Comparison of ENCODE assay signal across 9 mouse cellular contexts in genomic region chr5:77114817-77115731, GRCm38 (mm10). TPM values are rescaled to one million over a fixed set of nuclear protein-coding genes. Genes with fewer than 3 reads are reported as not detected.
DNase-seq lines count a peak whose midpoint lies in the region; ATAC-seq lines count a peak whose summit lies in the region.
"Had no signal": no experiment of that assay in that cellular context is flagged by ENCODE, and none has a peak within 500 bp of the region (broad histone marks: within the 10 kb centered on the region; RNA-seq: fewer than 3 reads in every experiment).

Gene Hopx, minus strand, starts transcription at chr5:77115121.

- H3K27me3 ChIP-seq in neural tube, embryonic 12.5 days (replicated peaks), result no peaks in the 10 kb centered on the region
- H3K27me3 ChIP-seq in forebrain, embryonic 10.5 days (ENCODE audit: poor library complexity, severe bottlenecking), result peaks cover 97% of the 10 kb centered on the region
- H3K27me3 ChIP-seq in heart, embryonic 10.5 days (ENCODE audit: insufficient read depth, poor library complexity, severe bottlenecking), result peaks cover 6% of the 10 kb centered on the region; the same call in 1 of the 2 replicates

- WGBS in neural tube, embryonic 12.5 days, result 45% methylated on average over 33 of the region's 33 CpGs
- 49% methylated on average over 33 of the region's 33 CpGs for WGBS in forebrain, embryonic 10.5 days
- 28% methylated on average over 33 of the region's 33 CpGs for WGBS in heart, embryonic 10.5 days

- DNase-seq in neural tube, embryonic 10.5 days (ENCODE audit: extremely low spot score, low spot score), result no peak
- DNase-seq in forebrain, embryonic 10.5 days (ENCODE audit: extremely low spot score, low spot score), result no peak
- DNase-seq in heart, embryonic 10.5 days (ENCODE audit: low spot score), result peak; percentile 86
- peak; percentile 80 for DNase-seq in kidney, adult 18-20 months
- peak; percentile 88 for DNase-seq in left cerebral cortex, postnatal 4 days
- peak; percentile 69 for DNase-seq in ovary, postnatal 10 days (ENCODE audit: low spot score)
- DNase-seq: liver, embryonic 13.5 days had no signal

- no peaks in the 10 kb centered on the region for H3K9me3 ChIP-seq in neural tube, embryonic 12.5 days
- H3K9me3 ChIP-seq in forebrain, embryonic 10.5 days, result no peaks in the 10 kb centered on the region
- no peaks in the 10 kb centered on the region for H3K9me3 ChIP-seq in heart, embryonic 10.5 days
- H3K9me3 ChIP-seq: liver, embryonic 13.5 days had no signal

- H3K4me2 ChIP-seq in neural tube, embryonic 12.5 days (replicated peaks), result peak within 1 kb of the TSS; percentile 23
- H3K4me2 ChIP-seq: liver, embryonic 13.5 days had no signal

- peaks cover 4% of the 10 kb centered on the region; the same call in 1 of the 2 replicates for H3K4me1 ChIP-seq in neural tube, embryonic 12.5 days
- H3K4me1 ChIP-seq in forebrain, embryonic 10.5 days, result peaks cover 26% of the 10 kb centered on the region
- H3K4me1 ChIP-seq in heart, embryonic 10.5 days, result peaks cover 51% of the 10 kb centered on the region

- ATAC-seq in neural tube, embryonic 12.5 days (ENCODE audit: low FRiP score, low read depth), result peak; percentile 51; the same call in 1 of the 2 replicates
- no peak for ATAC-seq in erythroid progenitor cell, adult 5-6 weeks (replicated peaks; ENCODE audit: low FRiP score, poor library complexity, severe bottlenecking)

- H3K9ac ChIP-seq in neural tube, embryonic 12.5 days, result no peak within 1 kb of the TSS
- H3K9ac ChIP-seq: liver, embryonic 13.5 days had no signal

- H3K36me3 ChIP-seq in neural tube, embryonic 12.5 days, result no peaks in the 10 kb centered on the region
- no peaks in the 10 kb centered on the region for H3K36me3 ChIP-seq in forebrain, embryonic 10.5 days (replicated peaks)
- no peaks in the 10 kb centered on the region for H3K36me3 ChIP-seq in heart, embryonic 10.5 days
- H3K36me3 ChIP-seq: liver, embryonic 13.5 days had no signal

- intact Hi-C loops in left cerebral cortex, postnatal 4 days (cut with DNase I), result no loop called here

- no peak within 1 kb of the TSS for H3K27ac ChIP-seq in neural tube, embryonic 12.5 days
- H3K27ac ChIP-seq in forebrain, embryonic 10.5 days, result peak within 1 kb of the TSS; percentile 48; the same call in 1 of the 2 replicates
- H3K27ac ChIP-seq in heart, embryonic 10.5 days, result peak within 1 kb of the TSS; percentile 91
- H3K27ac ChIP-seq: liver, embryonic 13.5 days had no signal

- H3K4me3 ChIP-seq in neural tube, embryonic 12.5 days, result no peak within 1 kb of the TSS
- H3K4me3 ChIP-seq in forebrain, embryonic 10.5 days, result no peak within 1 kb of the TSS
- peak within 1 kb of the TSS; percentile 58 for H3K4me3 ChIP-seq in heart, embryonic 10.5 days
- H3K4me3 ChIP-seq: liver, embryonic 13.5 days had no signal

RNA-seq across cellular contexts. Expression of gene Hopx, which starts in this region (rescaled TPM):
- 3.6 and 3.8 TPM in 2 replicates for polyA plus RNA-seq in neural tube, embryonic 12.5 days (2016; fragmentation: Nextera tagmentation; extraction: Ambion mirVana)
- 0.23 and 0.55 TPM in 2 replicates for polyA plus RNA-seq in forebrain, embryonic 10.5 days (2016; fragmentation: Nextera tagmentation; extraction: Ambion mirVana)
- 6.7 and 11.5 TPM in 2 replicates for polyA plus RNA-seq in heart, embryonic 10.5 days (2016; fragmentation: Nextera tagmentation; extraction: Ambion mirVana)
- total RNA-seq in left cerebral cortex, postnatal 4 days (2021), result 10 to 100 TPM; 11.1 to 13.7 TPM
- 2.1 and 4.3 TPM in 2 replicates for total RNA-seq in erythroid progenitor cell, adult 5-6 weeks (2015; ENCODE audit: low replicate concordance)
- 2.4 TPM in 1 of 2 replicates, not detected in the other for total RNA-seq in erythroid progenitor cell, adult 5-6 weeks (2017; ENCODE audit: low replicate concordance)

Comparison
In these comparisons a context has a peak if more than half of its experiments do, and no peak if none do; other contexts are left out.
1. DNase-seq: peak in heart, embryonic 10.5 days (single experiment), kidney, adult 18-20 months (single experiment), left cerebral cortex, postnatal 4 days (single experiment) and ovary, postnatal 10 days (single experiment); none in neural tube, embryonic 10.5 days (single experiment) and forebrain, embryonic 10.5 days (single experiment).